Mouse (Mus musculus) forebrain, embryonic 11.5 days (tissue): ENCODE data around the gene Glis1. TPM values are rescaled to one million over a fixed set of nuclear protein-coding genes. Genes with fewer than 3 reads are reported as not detected.
A peak's percentile ranks its signal among the peaks of the same experiment; 100 is the strongest.

ENCODE experiments used
- ATAC-seq: fragments of 200-750 bp; cut with Nextera tagmentation; replicated peaks from 2 replicates; pipeline ENCODE4 v1.8.0; 2017; ENCODE audit warnings: moderate TSS enrichment; ENCODE audit not compliant: low FRiP score
- DNase-seq: peaks from one replicate; pipeline ENCODE4 v3.0.0-alpha.2; 2017; ENCODE audit warnings: low spot score
- H3K27ac ChIP-seq: fragments of 300-500 bp; sonication (generic); 2 replicates; pipeline ENCODE4 v1.5.1; 2014; ENCODE audit warnings: low read depth, low read length
- H3K27me3 ChIP-seq: fragments of 300-500 bp; sonication (generic); 2 replicates; pipeline ENCODE4 v1.6.1; 2014; ENCODE audit warnings: mild to moderate bottlenecking, low read length, mixed read lengths; ENCODE audit not compliant: control insufficient read depth, insufficient read depth
- H3K36me3 ChIP-seq: fragments of 300-500 bp; sonication (generic); 2 replicates; pipeline ENCODE4 v1.6.1; 2014; ENCODE audit warnings: mild to moderate bottlenecking, low read length, moderate library complexity, mixed read lengths; ENCODE audit not compliant: control insufficient read depth, insufficient read depth
- H3K4me1 ChIP-seq: fragments of 300-500 bp; sonication (generic); replicated peaks from 2 replicates; pipeline ENCODE4 v1.6.1; 2014; ENCODE audit warnings: low read length, mixed read lengths; ENCODE audit not compliant: control insufficient read depth, insufficient read depth
- H3K4me2 ChIP-seq: fragments of 300-500 bp; sonication (generic); 2 replicates; pipeline ENCODE4 v1.6.1; 2014; ENCODE audit warnings: low read depth, mild to moderate bottlenecking, low read length, moderate library complexity, mixed read lengths; ENCODE audit not compliant: severe bottlenecking
- H3K4me3 ChIP-seq: fragments of 300-500 bp; sonication (generic); 2 replicates; pipeline ENCODE4 v1.5.1; 2014; ENCODE audit warnings: low read depth, low read length
- H3K9ac ChIP-seq: fragments of 300-500 bp; sonication (generic); 2 replicates; pipeline ENCODE4 v1.6.1; 2014; ENCODE audit warnings: low read length
- H3K9me3 ChIP-seq: fragments of 300-500 bp; sonication (generic); 2 replicates; pipeline ENCODE4 v1.6.1; 2016; ENCODE audit warnings: low read length, mixed read lengths; ENCODE audit not compliant: control insufficient read depth
- WGBS: fragments of 180-500 bp; shearing (Covaris S2); extraction: QIAGEN DNeasy Blood & Tissue Kit; methylation state at CpG from one replicate; pipeline ENCODE4 v1.1.7; 2014; 5-methylcytosine and 5-hydroxymethylcytosine counted together
- polyA plus RNA-seq: library from polyadenylated mRNA; unstranded; fragments of >200 nt; fragmentation: Nextera tagmentation; extraction: Ambion mirVana; gene quantifications from 2 replicates; pipeline ENCODE4 v1.2.1, GENCODE M21; 2014

Glis1 gene
- polyA plus RNA-seq, 1 experiment from 2014 or later: 5.5 TPM

GRCm38 (mm10) chr4:107558801-107559200 is 124.4 kb downstream of the Glis1 start:
- no peak for DNase-seq
- H3K36me3 ChIP-seq: no peaks in the 10 kb centered on the region

DNA sequence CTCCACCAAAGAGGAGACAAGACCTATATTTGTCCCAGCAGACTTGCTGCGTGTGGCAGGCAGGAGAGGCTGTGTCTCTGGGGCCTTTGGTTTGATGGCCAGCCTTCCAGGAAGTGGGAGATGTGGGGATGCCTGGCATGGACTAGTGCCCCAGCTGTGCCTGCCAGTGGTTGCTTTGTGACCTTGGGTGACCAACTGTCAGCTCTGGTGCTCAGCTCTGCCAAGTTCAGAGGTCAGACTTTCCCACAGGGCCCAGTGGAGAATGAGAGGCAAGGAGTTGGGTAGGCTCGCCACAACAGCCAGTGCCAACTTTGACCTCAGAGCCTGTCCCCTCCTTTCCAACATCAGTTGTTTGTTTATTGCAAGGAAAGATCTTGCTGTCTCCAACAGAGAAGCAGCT is 126.7 kb downstream of the Glis1 start:
- no peak overlapping the region for H3K4me3 ChIP-seq
- H3K9me3 ChIP-seq: no peaks in the 10 kb centered on the region
- H3K4me1 ChIP-seq: no peaks in the 10 kb centered on the region
- ATAC-seq (no peak), DNase-seq (no peak)
- no peaks in the 10 kb centered on the region for H3K36me3 ChIP-seq
- no peak overlapping the region for H3K9ac ChIP-seq
- no peaks in the 10 kb centered on the region for H3K27me3 ChIP-seq
- 83% methylated on average over 2 of the region's 2 CpGs for WGBS
- no peak overlapping the region for H3K4me2 ChIP-seq
- no peak overlapping the region for H3K27ac ChIP-seq

More at GRCm38 (mm10) chr4:107558801-107559200, 124.4 kb downstream of the Glis1 start:
- Histone ChIP-seq H3K9me3 (no peaks in the 10 kb centered on the region), H3K27ac (no peak overlapping the region), H3K27me3 (no peaks in the 10 kb centered on the region), H3K4me2 (no peak overlapping the region), H3K4me3 (no peak overlapping the region), H3K9ac (no peak overlapping the region), H3K4me1 (no peaks in the 10 kb centered on the region)
- 69% methylated on average over 3 of the region's 3 CpGs for WGBS
- no peak for ATAC-seq

GRCm38 (mm10) chr4:107568159-107568558 is 133.8 kb downstream of the Glis1 start:
- peak overlapping the region; percentile 8; the same call in 1 of the 2 replicates for H3K9ac ChIP-seq
- no peak overlapping the region for H3K4me2 ChIP-seq
- H3K36me3 ChIP-seq: no peaks in the 10 kb centered on the region
- H3K9me3 ChIP-seq: no peaks in the 10 kb centered on the region
- DNase-seq (peak; percentile 68), ATAC-seq (no peak)
- H3K4me1 ChIP-seq: peaks cover 13% of the 10 kb centered on the region; the same call in 1 of the 2 replicates
- H3K4me3 ChIP-seq: no peak overlapping the region
- H3K27ac ChIP-seq: no peak overlapping the region
- no peaks in the 10 kb centered on the region; the same call in 1 of the 2 replicates for H3K27me3 ChIP-seq
- WGBS: 66% methylated on average over 21 of the region's 21 CpGs

- no peak overlapping the region for H3K27ac ChIP-seq
- H3K9ac ChIP-seq: no peak overlapping the region
- WGBS: 45% methylated on average over 7 of the region's 7 CpGs
- H3K36me3 ChIP-seq: no peaks in the 10 kb centered on the region
- no peaks in the 10 kb centered on the region for H3K9me3 ChIP-seq
- no peak overlapping the region for H3K4me2 ChIP-seq
- no peak overlapping the region for H3K4me3 ChIP-seq
- DNase-seq (no peak), ATAC-seq (peak; percentile 72)
- peaks cover 13% of the 10 kb centered on the region; the same call in 1 of the 2 replicates for H3K4me1 ChIP-seq
- no peaks in the 10 kb centered on the region; the same call in 1 of the 2 replicates for H3K27me3 ChIP-seq
Observed at GRCm38 (mm10) chr4:107568881-107569443, 134.6 kb downstream of the Glis1 start.

DNA sequence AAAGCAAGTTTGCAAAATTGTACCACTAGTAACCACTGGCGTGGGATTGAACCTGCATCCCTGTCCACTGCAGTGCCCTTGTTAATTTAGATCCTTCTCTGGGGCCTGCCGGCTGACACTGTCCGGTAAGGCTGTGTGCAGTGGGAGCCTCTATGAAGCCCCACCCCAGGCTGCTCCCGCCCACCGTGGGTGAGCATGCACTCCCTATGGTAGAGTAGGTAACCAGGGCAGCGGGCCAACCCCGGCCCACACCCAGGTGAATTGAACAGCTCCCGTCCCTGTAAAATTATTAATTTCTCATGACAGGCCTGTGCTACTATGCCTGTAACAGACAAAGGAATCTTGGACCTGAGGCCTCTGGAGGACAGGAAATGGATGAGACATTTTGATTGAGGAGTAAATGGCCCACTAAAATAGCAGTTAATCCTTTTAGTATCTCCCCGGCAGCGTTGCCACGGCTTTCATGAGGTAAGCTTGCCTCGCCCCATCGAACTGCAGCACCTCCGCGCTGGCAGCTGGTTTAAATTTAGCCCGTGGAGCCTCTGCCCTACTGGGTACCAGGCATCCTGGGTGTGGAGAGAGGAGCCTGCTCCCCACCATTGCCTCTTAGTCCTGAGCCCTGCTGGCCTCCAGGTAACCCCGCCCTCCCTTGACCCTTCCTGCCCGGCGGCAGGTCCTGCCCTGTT is 136.1 kb downstream of the Glis1 start:
- Histone ChIP-seq H3K36me3 (no peaks in the 10 kb centered on the region), H3K27ac (no peak overlapping the region), H3K27me3 (no peaks in the 10 kb centered on the region; the same call in 1 of the 2 replicates), H3K4me2 (no peak overlapping the region), H3K9me3 (no peaks in the 10 kb centered on the region), H3K4me3 (no peak overlapping the region), H3K4me1 (peaks cover 13% of the 10 kb centered on the region; the same call in 1 of the 2 replicates), H3K9ac (no peak overlapping the region)
- WGBS: 68% methylated on average over 19 of the region's 19 CpGs
- no peak; the same call in 1 of the 2 replicates for ATAC-seq
- no peak for DNase-seq

GRCm38 (mm10) chr4:107575781-107576180 is 141.4 kb downstream of the Glis1 start:
- 78% methylated on average over 6 of the region's 6 CpGs for WGBS
- H3K4me3 ChIP-seq: no peak overlapping the region
- H3K36me3 ChIP-seq: no peaks in the 10 kb centered on the region
- DNase-seq (no peak), ATAC-seq (no peak)
- peaks cover 2% of the 10 kb centered on the region; the same call in 1 of the 2 replicates for H3K4me1 ChIP-seq
- H3K27ac ChIP-seq: no peak overlapping the region
- H3K9me3 ChIP-seq: no peaks in the 10 kb centered on the region
- no peaks in the 10 kb centered on the region for H3K27me3 ChIP-seq
- no peak overlapping the region for H3K4me2 ChIP-seq
- H3K9ac ChIP-seq: no peak overlapping the region

DNA sequence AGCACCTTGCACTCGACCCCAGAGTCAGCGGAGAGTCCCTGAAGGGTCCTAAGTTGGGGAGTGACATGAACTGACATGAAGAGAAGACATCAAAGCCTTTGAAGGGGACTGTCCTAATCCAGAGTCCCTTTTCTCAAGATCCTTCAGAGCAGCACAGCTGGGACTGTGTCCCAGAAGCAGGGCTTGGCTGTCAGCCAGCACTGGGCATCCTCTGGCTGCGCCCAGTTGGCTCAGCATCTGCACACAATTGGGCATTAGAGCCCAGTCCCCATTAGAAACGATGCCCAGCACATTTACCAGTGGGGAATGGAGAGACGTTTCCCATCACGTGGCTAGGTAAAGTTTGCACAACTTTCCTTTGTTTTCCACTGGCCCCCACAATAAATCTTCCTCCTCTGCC is 142.4 kb downstream of the Glis1 start:
- Histone ChIP-seq H3K9me3 (no peaks in the 10 kb centered on the region), H3K4me1 (0 out of 2 replicates have a peak, but pooled peaks cover under 1% of the 10 kb centered on the region), H3K36me3 (no peaks in the 10 kb centered on the region), H3K4me3 (no peak overlapping the region), H3K27ac (no peak overlapping the region), H3K27me3 (no peaks in the 10 kb centered on the region), H3K4me2 (no peak overlapping the region), H3K9ac (no peak overlapping the region)
- WGBS: 74% methylated on average over 6 of the region's 6 CpGs
- no peak for DNase-seq
- no peak for ATAC-seq

- Histone ChIP-seq H3K36me3 (no peaks in the 10 kb centered on the region), H3K27ac (no peak overlapping the region), H3K4me1 (no peaks in the 10 kb centered on the region), H3K4me2 (no peak overlapping the region), H3K4me3 (no peak overlapping the region), H3K27me3 (no peaks in the 10 kb centered on the region), H3K9ac (no peak overlapping the region), H3K9me3 (no peaks in the 10 kb centered on the region)
- 87% methylated on average over 12 of the region's 12 CpGs for WGBS
- DNase-seq: no peak
- ATAC-seq: no peak
Observed at GRCm38 (mm10) chr4:107577146-107577839, 142.9 kb downstream of the Glis1 start.
